Mouse (Mus musculus): ENCODE measurements around the gene Fadd.

DNA sequence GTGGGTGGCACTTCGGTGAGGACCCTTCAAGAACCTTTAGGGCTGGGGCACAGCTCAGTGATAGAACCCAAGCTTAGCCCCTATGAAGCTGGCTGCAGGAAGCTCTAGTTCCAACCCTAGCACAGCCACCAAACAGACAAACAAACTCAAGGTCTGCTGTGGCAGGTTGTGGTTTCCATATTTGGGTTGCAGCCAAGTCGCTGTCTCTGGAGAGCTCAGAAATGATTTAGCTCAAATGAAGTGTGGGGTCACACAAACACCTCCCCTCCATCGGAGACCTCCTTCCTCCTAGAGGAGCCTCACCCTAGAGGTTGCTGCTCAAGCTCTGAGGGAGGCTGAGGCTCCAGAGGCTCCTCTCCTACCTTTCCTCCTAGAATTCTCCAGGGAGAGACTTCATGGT is 48.4 kb upstream of the Fadd start:
- TF ChIP-seq CTCF (conservative IDR thresholded peaks at IDR 0.05; ENCODE audit: insufficient read depth, insufficient read length, low read depth, low read length) = no peak
- TF ChIP-seq POLR2A (IDR thresholded peaks at IDR 0.05; ENCODE audit: low read depth, low read length) = no peak
